Mouse (Mus musculus): ENCODE results near the gene Ufsp2.
A peak's percentile ranks its signal among the peaks of the same experiment; 100 is the strongest.

Ufsp2 gene

DNA sequence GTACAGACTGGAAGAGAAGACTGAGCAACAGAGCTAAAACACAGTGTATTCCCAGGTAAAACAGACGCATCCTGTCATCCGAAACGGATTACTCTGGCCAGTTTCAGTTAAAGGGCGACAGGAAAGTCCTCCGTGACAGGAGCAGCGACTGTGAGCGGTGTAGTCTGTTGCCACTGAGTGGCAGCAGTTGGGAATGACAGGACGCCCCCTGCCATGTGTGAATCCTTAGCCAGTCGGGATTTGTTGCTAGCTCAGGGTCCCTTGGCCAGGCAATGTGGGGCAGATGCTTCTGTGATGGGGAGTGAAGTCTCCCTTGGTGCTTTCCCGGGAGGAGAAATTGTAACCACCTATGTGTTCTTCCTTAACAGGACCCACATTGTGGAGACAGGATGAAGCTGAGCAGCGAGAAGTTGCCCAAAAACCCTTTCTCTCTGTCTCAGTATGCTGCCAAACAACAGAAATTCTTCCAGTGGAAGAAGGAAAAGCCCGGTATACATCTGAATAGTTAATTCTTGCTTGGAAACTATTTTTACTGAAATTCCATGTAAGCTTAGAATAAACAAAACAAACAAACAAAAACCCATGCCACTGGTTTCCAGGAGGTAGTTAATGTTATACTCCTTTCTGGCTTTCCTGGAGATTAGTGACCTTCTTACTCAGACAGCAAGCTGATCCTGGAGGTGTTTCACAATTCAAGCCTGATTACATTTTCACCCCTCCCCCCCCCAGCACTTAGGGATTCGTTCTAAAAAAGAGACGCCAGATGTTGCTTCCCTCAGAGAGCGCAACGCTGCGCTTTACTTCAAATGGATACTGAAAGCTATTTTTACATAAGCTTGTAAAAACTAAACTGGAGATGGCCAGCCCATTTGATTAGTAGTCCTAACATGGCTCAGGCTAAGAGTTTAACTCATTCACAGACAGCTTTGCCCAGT, 35.7 kb downstream of the Ufsp2 start:
- DNase-seq (ENCODE audit: low spot score) = peak; percentile 23

DNA sequence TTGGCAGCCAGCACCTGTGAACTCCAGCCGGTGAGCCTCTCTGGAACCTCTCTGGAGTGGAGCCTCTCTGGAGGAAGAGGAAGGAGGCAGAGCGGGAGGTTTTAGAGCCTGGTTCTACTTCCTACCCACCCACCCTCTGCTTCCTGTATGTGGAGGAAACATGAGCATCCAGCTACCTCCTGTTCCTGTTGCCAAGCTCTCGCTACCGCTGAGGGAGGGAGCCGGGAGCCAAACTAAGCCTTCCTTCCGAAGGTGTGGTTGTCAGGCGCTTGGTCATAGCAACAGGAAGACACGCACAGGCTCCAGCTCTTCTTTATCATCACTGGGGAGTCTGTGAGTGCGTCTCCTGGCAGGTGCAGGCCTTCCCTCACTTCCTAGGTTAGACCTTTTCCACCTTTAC, 46.9 kb downstream of the Ufsp2 start:
- DNase-seq (ENCODE audit: low spot score) = peak; percentile 29

- no peak for DNase-seq (ENCODE audit: low spot score)
These were observed 47.4 kb downstream of the Ufsp2 start for GRCm38 (mm10) chr8:46022758-46023157.

GRCm38 (mm10) chr8:46024392-46024791, 49.1 kb downstream of the Ufsp2 start:
- peak; percentile 67 for DNase-seq (ENCODE audit: low spot score)

GRCm38 (mm10) chr8:46036217-46036616, 60.9 kb downstream of the Ufsp2 start:
- DNase-seq (ENCODE audit: low spot score) = no peak

DNA sequence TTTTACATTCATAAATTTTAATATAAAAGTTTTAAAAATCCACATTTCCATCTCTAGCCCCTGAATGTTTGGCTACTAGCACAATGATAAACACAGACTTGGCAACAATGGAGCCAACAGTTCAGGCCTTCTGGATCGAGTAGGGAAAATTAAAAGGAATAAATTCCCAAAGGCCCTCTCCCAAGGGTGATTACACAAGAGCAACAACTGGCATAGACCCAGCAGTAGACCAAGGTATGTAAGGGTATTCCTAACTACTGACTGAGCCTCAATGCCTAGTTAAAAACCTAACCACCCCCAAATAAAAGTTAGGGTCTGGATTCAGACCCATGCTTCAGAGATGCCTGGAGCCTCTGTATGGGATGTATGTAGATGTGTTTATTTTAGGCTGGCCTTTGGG, 64.3 kb downstream of the Ufsp2 start:
- peak; percentile 27 for DNase-seq (ENCODE audit: low spot score)

- DNase-seq (ENCODE audit: low spot score) = no peak
These were observed 64.9 kb downstream of the Ufsp2 start for GRCm38 (mm10) chr8:46040260-46040659.
